In the genomic region with DNA sequence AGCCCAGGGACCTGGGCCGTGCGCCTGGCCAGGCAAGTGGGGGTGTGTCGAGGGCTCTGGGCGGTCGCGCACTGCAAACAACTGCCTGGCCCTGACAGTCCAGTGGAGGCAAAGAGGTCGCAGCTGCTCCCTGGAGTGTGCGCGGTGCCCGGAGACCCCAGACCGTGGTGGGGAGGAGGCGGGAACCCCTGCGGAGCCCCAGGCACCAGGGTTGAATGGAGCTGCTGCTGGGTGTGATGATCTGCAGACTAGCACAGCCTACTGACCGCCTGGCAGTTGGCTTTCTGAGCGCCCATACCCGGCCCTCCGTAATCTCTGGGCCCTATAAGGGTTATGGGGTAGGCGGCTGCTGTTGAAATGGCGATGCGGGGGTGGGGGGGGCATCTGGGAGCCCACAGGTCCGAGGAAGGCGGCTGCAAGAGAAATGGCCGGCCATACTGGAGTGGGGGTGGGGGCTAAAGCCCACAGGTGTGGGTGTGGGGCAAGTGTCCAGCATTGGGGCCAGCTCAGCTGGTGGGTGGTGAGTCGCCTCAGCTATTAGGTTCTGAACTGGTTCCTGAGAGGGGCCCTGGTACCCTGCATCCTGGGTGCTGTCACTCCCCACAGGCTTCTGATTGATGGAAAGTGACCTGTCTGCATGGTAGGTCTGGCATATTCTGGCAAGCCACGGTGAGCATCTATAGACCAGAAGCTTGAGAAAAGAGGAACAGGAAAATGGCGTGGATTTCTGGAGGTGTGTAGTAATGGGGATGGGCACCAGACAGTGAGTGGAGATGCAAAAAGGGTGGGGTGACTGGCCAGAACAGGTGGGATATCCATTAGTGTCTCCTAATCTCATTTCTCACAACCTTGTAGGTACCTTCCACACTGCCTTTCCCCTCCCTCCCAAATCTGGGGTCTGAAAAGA, we compare ENCODE assay signal across 9 mouse cellular contexts. TPM values are rescaled to one million over a fixed set of nuclear protein-coding genes. Genes with fewer than 3 reads are reported as not detected.
DNase-seq lines count a peak whose midpoint lies in the region; ATAC-seq lines count a peak whose summit lies in the region.
"Not testable (repeated sequence)": the region's sequence is repeated elsewhere in the genome, so short reads cannot be mapped to it uniquely, and the experiment has no call there.
"Had no signal": no experiment of that assay in that cellular context is flagged by ENCODE, and none has a peak within 500 bp of the region (broad histone marks: within the 10 kb centered on the region; RNA-seq: fewer than 3 reads in every experiment).

No protein-coding gene starts in this region.

- peak overlapping the region; percentile 59 for H3K9ac ChIP-seq in forebrain, embryonic 15.5 days (replicated peaks)
- peak overlapping the region; percentile 81 for H3K9ac ChIP-seq in hindbrain, embryonic 14.5 days
- H3K9ac ChIP-seq in neural tube, embryonic 15.5 days (replicated peaks) = peak overlapping the region; percentile 67

- peak; percentile 46 to 51 for DNase-seq in cerebellum, postnatal 25 days
- not testable (repeated sequence) for DNase-seq in hindbrain, embryonic 14.5 days (ENCODE audit: low spot score)
- peak; percentile 27 for DNase-seq in left cerebral cortex, postnatal 4 days
- DNase-seq in lung, postnatal 10 days = peak; percentile 1
- peak; percentile 4 for DNase-seq in thymus, postnatal 25 days

- WGBS in forebrain, embryonic 15.5 days = 29% methylated on average over 26 of the region's 26 CpGs
- 18% methylated on average over 20 of the region's 26 CpGs for WGBS in hindbrain, embryonic 14.5 days
- 32% methylated on average over 24 of the region's 26 CpGs for WGBS in neural tube, embryonic 15.5 days

- peak overlapping the region; percentile 50 for H3K4me2 ChIP-seq in forebrain, embryonic 15.5 days (replicated peaks)
- H3K4me2 ChIP-seq in hindbrain, embryonic 14.5 days (replicated peaks) = peak overlapping the region; percentile 55
- H3K4me2 ChIP-seq in neural tube, embryonic 15.5 days = peak overlapping the region; percentile 51

- H3K36me3 ChIP-seq in forebrain, embryonic 15.5 days = not testable (repeated sequence)
- peaks cover 29% of the 10 kb centered on the region for H3K36me3 ChIP-seq in hindbrain, embryonic 14.5 days (replicated peaks; ENCODE audit: control insufficient read depth, insufficient read depth)
- peaks cover 19% of the 10 kb centered on the region; the same call in 1 of the 2 replicates for H3K36me3 ChIP-seq in neural tube, embryonic 15.5 days

- H3K27ac ChIP-seq in forebrain, embryonic 15.5 days (replicated peaks) = peak overlapping the region; percentile 72
- H3K27ac ChIP-seq in hindbrain, embryonic 14.5 days = peak overlapping the region; percentile 84
- H3K27ac ChIP-seq in neural tube, embryonic 15.5 days (replicated peaks) = peak overlapping the region; percentile 81

- peak; percentile 13 for ATAC-seq in activated CD4-positive, CD25-positive, alpha-beta regulatory T cell, adult 4 months
- ATAC-seq in forebrain, embryonic 15.5 days (replicated peaks) = peak; percentile 66
- peak; percentile 67 for ATAC-seq in hindbrain, embryonic 14.5 days (ENCODE audit: low FRiP score)
- peak; percentile 64 for ATAC-seq in neural tube, embryonic 15.5 days (ENCODE audit: low FRiP score)

- not testable (repeated sequence) for H3K27me3 ChIP-seq in forebrain, embryonic 15.5 days; hindbrain, embryonic 14.5 days (ENCODE audit: control insufficient read depth, insufficient read depth, low read length); neural tube, embryonic 15.5 days (replicated peaks)

- intact Hi-C loops in left cerebral cortex, postnatal 4 days (cut with DNase I) = not testable (repeated sequence)

- peak overlapping the region; percentile 59 for H3K4me3 ChIP-seq in forebrain, embryonic 15.5 days
- H3K4me3 ChIP-seq in hindbrain, embryonic 14.5 days (replicated peaks; ENCODE audit: low read length) = peak overlapping the region; percentile 64
- H3K4me3 ChIP-seq in neural tube, embryonic 15.5 days (replicated peaks) = peak overlapping the region; percentile 57

- not testable (repeated sequence) for H3K4me1 ChIP-seq in forebrain, embryonic 15.5 days; hindbrain, embryonic 14.5 days (replicated peaks; ENCODE audit: control insufficient read depth, insufficient read depth, low read length); neural tube, embryonic 15.5 days

- H3K9me3 ChIP-seq in forebrain, embryonic 15.5 days; hindbrain, embryonic 14.5 days (ENCODE audit: control insufficient read depth, low read length); neural tube, embryonic 15.5 days (replicated peaks): not testable (repeated sequence)

RNA-seq across cellular contexts. Expression of gene Bhlhb9, which starts 0.8 kb away (rescaled TPM):
- polyA plus RNA-seq in activated CD4-positive, CD25-positive, alpha-beta regulatory T cell, adult 4 months (2017; shearing (Covaris generic)) = 10 to 100 TPM in 1 of 2 experiments, 1 to 10 TPM in 1; 8.1 to 13.4 TPM
- 94.1 and 104 TPM in 2 replicates for polyA plus RNA-seq in forebrain, embryonic 15.5 days (2015; fragmentation: Nextera tagmentation; extraction: Ambion mirVana)
- polyA plus RNA-seq in hindbrain, embryonic 14.5 days (2014; fragmentation: Nextera tagmentation; extraction: Ambion mirVana) = 116 and 121 TPM in 2 replicates
- total RNA-seq in left cerebral cortex, postnatal 4 days (2021) = 10 to 100 TPM; 85.5 to 87.8 TPM
- polyA plus RNA-seq in neural tube, embryonic 15.5 days (2015; fragmentation: Nextera tagmentation; extraction: Ambion mirVana) = 105 and 116 TPM in 2 replicates

RNA-seq across cellular contexts. Expression of gene Gprasp2, which starts 42.3 kb away (rescaled TPM):
- 1 to 10 TPM; 2.6 to 4.4 TPM for polyA plus RNA-seq in activated CD4-positive, CD25-positive, alpha-beta regulatory T cell, adult 4 months (2017; shearing (Covaris generic))
- 100 and 121 TPM in 2 replicates for polyA plus RNA-seq in forebrain, embryonic 15.5 days (2015; fragmentation: Nextera tagmentation; extraction: Ambion mirVana)
- polyA plus RNA-seq in hindbrain, embryonic 14.5 days (2014; fragmentation: Nextera tagmentation; extraction: Ambion mirVana) = 182 and 225 TPM in 2 replicates
- total RNA-seq in left cerebral cortex, postnatal 4 days (2021) = 100 to 1,000 TPM; 146 to 195 TPM
- polyA plus RNA-seq in neural tube, embryonic 15.5 days (2015; fragmentation: Nextera tagmentation; extraction: Ambion mirVana) = 195 and 230 TPM in 2 replicates
- polyA plus RNA-seq: macrophage had no signal

RNA-seq across cellular contexts. Expression of gene Armcx5, which starts 54.0 kb away (rescaled TPM):
- polyA plus RNA-seq in activated CD4-positive, CD25-positive, alpha-beta regulatory T cell, adult 4 months (2017; shearing (Covaris generic)) = 10 to 100 TPM; 10.1 to 10.7 TPM
- 12.2 and 12.6 TPM in 2 replicates for polyA plus RNA-seq in forebrain, embryonic 15.5 days (2015; fragmentation: Nextera tagmentation; extraction: Ambion mirVana)
- polyA plus RNA-seq in hindbrain, embryonic 14.5 days (2014; fragmentation: Nextera tagmentation; extraction: Ambion mirVana) = 8.9 and 10.5 TPM in 2 replicates
- total RNA-seq in left cerebral cortex, postnatal 4 days (2021) = 10 to 100 TPM; 23.4 to 25.4 TPM
- polyA plus RNA-seq in neural tube, embryonic 15.5 days (2015; fragmentation: Nextera tagmentation; extraction: Ambion mirVana) = 11.4 and 11.8 TPM in 2 replicates

RNA-seq across cellular contexts. Expression of gene Gprasp1, which starts 54.0 kb away (rescaled TPM):
- 10 to 100 TPM; 16.4 to 18.1 TPM for polyA plus RNA-seq in activated CD4-positive, CD25-positive, alpha-beta regulatory T cell, adult 4 months (2017; shearing (Covaris generic))
- polyA plus RNA-seq in forebrain, embryonic 15.5 days (2015; fragmentation: Nextera tagmentation; extraction: Ambion mirVana) = 123 and 133 TPM in 2 replicates
- 241 and 290 TPM in 2 replicates for polyA plus RNA-seq in hindbrain, embryonic 14.5 days (2014; fragmentation: Nextera tagmentation; extraction: Ambion mirVana)
- total RNA-seq in left cerebral cortex, postnatal 4 days (2021) = 100 to 1,000 TPM; 291 to 324 TPM
- 198 and 222 TPM in 2 replicates for polyA plus RNA-seq in neural tube, embryonic 15.5 days (2015; fragmentation: Nextera tagmentation; extraction: Ambion mirVana)

Comparison
In these comparisons a context has a peak if more than half of its experiments do, and no peak if none do; other contexts are left out.
1. ATAC-seq: peak in every context shown above with its lines; median percentile 67 in hindbrain, embryonic 14.5 days; 66 in forebrain, embryonic 15.5 days; 64 in neural tube, embryonic 15.5 days; 13 in activated CD4-positive, CD25-positive, alpha-beta regulatory T cell, adult 4 months.
2. RNA of gene Gprasp2, which starts 42.3 kb away (polyA plus RNA-seq): 195 to 230 TPM in neural tube, embryonic 15.5 days, 182 to 225 TPM in hindbrain, embryonic 14.5 days and 100 to 121 TPM in forebrain, embryonic 15.5 days; 2.6 to 4.4 TPM in activated CD4-positive, CD25-positive, alpha-beta regulatory T cell, adult 4 months; every median in the first group is over 10 times any median in the second.
3. Peak in every context shown above with its lines, with median percentiles within 50 percentile points of each other: H3K27ac ChIP-seq, H3K4me2 ChIP-seq, H3K4me3 ChIP-seq and H3K9ac ChIP-seq.